Mouse (Mus musculus) limb, embryonic 12.5 days (tissue): Measurements from ENCODE around the gene Ankib1. TPM values are rescaled to one million over a fixed set of nuclear protein-coding genes. Genes with fewer than 3 reads are reported as not detected.
"Not testable (repeated sequence)": the region's sequence is repeated elsewhere in the genome, so short reads cannot be mapped to it uniquely, and the experiment has no call there.

ENCODE experiments used
- ATAC-seq: fragments of 200-750 bp; cut with Nextera tagmentation; 2 replicates; pipeline ENCODE4 v1.8.0; 2017; ENCODE audit warnings: low read depth, moderate TSS enrichment; ENCODE audit not compliant: insufficient number of reproducible peaks, insufficient read depth, low FRiP score, low TSS enrichment
- H3K27ac ChIP-seq: fragments of 300-500 bp; sonication (generic); 2 replicates; pipeline ENCODE4 v1.5.1; 2016; ENCODE audit warnings: mild to moderate bottlenecking, moderate library complexity
- H3K27me3 ChIP-seq: fragments of 300-500 bp; sonication (generic); 2 replicates; pipeline ENCODE4 v1.6.1; 2016; ENCODE audit warnings: mild to moderate bottlenecking, moderate library complexity
- H3K36me3 ChIP-seq: fragments of 300-500 bp; sonication (generic); 2 replicates; pipeline ENCODE4 v1.6.1; 2016; ENCODE audit warnings: mild to moderate bottlenecking, moderate library complexity
- H3K4me1 ChIP-seq: fragments of 300-500 bp; sonication (generic); replicated peaks from 2 replicates; pipeline ENCODE4 v1.6.1; 2016
- H3K4me2 ChIP-seq: fragments of 300-500 bp; sonication (generic); 2 replicates; pipeline ENCODE4 v1.6.1; 2016; ENCODE audit warnings: mild to moderate bottlenecking, moderate library complexity
- H3K4me3 ChIP-seq: fragments of 300-500 bp; sonication (generic); replicated peaks from 2 replicates; pipeline ENCODE4 v1.5.1; 2016; ENCODE audit warnings: mild to moderate bottlenecking
- H3K9ac ChIP-seq: fragments of 300-500 bp; sonication (generic); replicated peaks from 2 replicates; pipeline ENCODE4 v1.6.1; 2016; ENCODE audit warnings: mild to moderate bottlenecking, moderate library complexity
- H3K9me3 ChIP-seq: fragments of 300-500 bp; sonication (generic); 2 replicates; pipeline ENCODE4 v1.6.1; 2016; ENCODE audit warnings: mild to moderate bottlenecking, moderate library complexity
- WGBS: fragments of 180-500 bp; shearing (Covaris S2); methylation state at CpG from one replicate; pipeline ENCODE4 v1.1.7; 2016; 5-methylcytosine and 5-hydroxymethylcytosine counted together
- polyA plus RNA-seq: library from polyadenylated mRNA; unstranded; fragments of >200 nt; fragmentation: Nextera tagmentation; extraction: Ambion mirVana; gene quantifications from 2 replicates; pipeline ENCODE4 v1.2.1, GENCODE M21; 2016

The Ankib1 gene
- polyA plus RNA-seq, 1 experiment from 2014 or later = 15.3 TPM

- peak overlapping the region; percentile 23 for H3K4me2 ChIP-seq
- 66% methylated on average over 12 of the region's 12 CpGs for WGBS
- H3K9me3 ChIP-seq = no peaks in the 10 kb centered on the region
- peaks cover 13% of the 10 kb centered on the region for H3K4me1 ChIP-seq
- no peaks in the 10 kb centered on the region for H3K36me3 ChIP-seq
- H3K27me3 ChIP-seq = no peaks in the 10 kb centered on the region
- H3K27ac ChIP-seq = peak overlapping the region; percentile 62; the same call in 1 of the 2 replicates
- no peak overlapping the region for H3K4me3 ChIP-seq
- H3K9ac ChIP-seq = no peak overlapping the region
- no peak for ATAC-seq
Measured at GRCm38 (mm10) chr5:3666585-3666984, 136.1 kb downstream of the Ankib1 start.

GRCm38 (mm10) chr5:3665225-3665624 lies 137.5 kb downstream of the Ankib1 start:
- Histone ChIP-seq H3K9me3 (no peaks in the 10 kb centered on the region), H3K36me3 (no peaks in the 10 kb centered on the region), H3K9ac (no peak overlapping the region), H3K4me2 (no peak overlapping the region), H3K27me3 (no peaks in the 10 kb centered on the region), H3K27ac (no peak overlapping the region), H3K4me1 (peaks cover 13% of the 10 kb centered on the region), H3K4me3 (no peak overlapping the region)
- WGBS = 91% methylated on average over 2 of the region's 2 CpGs
- ATAC-seq = no peak

- Histone ChIP-seq H3K4me3 (no peak within 1 kb of the TSS), H3K9ac (no peak within 1 kb of the TSS), H3K27ac (no peak within 1 kb of the TSS), H3K27me3 (no peaks in the 10 kb centered on the region), H3K9me3 (no peaks in the 10 kb centered on the region), H3K4me1 (no peaks in the 10 kb centered on the region), H3K4me2 (no peak within 1 kb of the TSS), H3K36me3 (no peaks in the 10 kb centered on the region)
- no peak for ATAC-seq
- 73% methylated on average over 5 of the region's 5 CpGs for WGBS
Measured at GRCm38 (mm10) chr5:3657085-3657484, 145.6 kb downstream of the Ankib1 start, which contains the start of gene Gatad1. Gene Gatad1 (minus strand): TSS chr5:3657185.

- no peaks in the 10 kb centered on the region for H3K27me3 ChIP-seq
- no peak overlapping the region for H3K4me3 ChIP-seq
Measured at GRCm38 (mm10) chr5:3653801-3654200, 148.9 kb downstream of the Ankib1 start.

GRCm38 (mm10) chr5:3652903-3653575 lies 149.7 kb downstream of the Ankib1 start:
- H3K9me3 ChIP-seq, H3K27ac ChIP-seq, H3K36me3 ChIP-seq, H3K4me2 ChIP-seq, H3K4me1 ChIP-seq, H3K9ac ChIP-seq, ATAC-seq, H3K4me3 ChIP-seq, H3K27me3 ChIP-seq: not testable (repeated sequence)
- WGBS = 92% methylated on average over 17 of the region's 25 CpGs

More at GRCm38 (mm10) chr5:3653801-3654200, 148.9 kb downstream of the Ankib1 start:
- ATAC-seq = no peak
- H3K9me3 ChIP-seq = no peaks in the 10 kb centered on the region
- 89% methylated on average over 4 of the region's 4 CpGs for WGBS
- H3K27ac ChIP-seq = no peak overlapping the region
- H3K36me3 ChIP-seq = no peaks in the 10 kb centered on the region
- H3K4me2 ChIP-seq = no peak overlapping the region
- H3K4me1 ChIP-seq = no peaks in the 10 kb centered on the region
- no peak overlapping the region for H3K9ac ChIP-seq

- H3K4me3 ChIP-seq = no peak overlapping the region
- 93% methylated on average over 5 of the region's 5 CpGs for WGBS
- no peaks in the 10 kb centered on the region for H3K36me3 ChIP-seq
Measured at GRCm38 (mm10) chr5:3651621-3652020, 151.1 kb downstream of the Ankib1 start.

GRCm38 (mm10) chr5:3650881-3651280 lies 151.8 kb downstream of the Ankib1 start, which contains the start of gene Tmbim7:
Gene Tmbim7 (plus strand): TSS chr5:3651181.
- no peak for ATAC-seq
- 85% methylated on average over 6 of the region's 6 CpGs for WGBS
- H3K4me3 ChIP-seq = no peak within 1 kb of the TSS
- H3K27ac ChIP-seq = no peak within 1 kb of the TSS
- H3K27me3 ChIP-seq = no peaks in the 10 kb centered on the region
- no peak within 1 kb of the TSS for H3K9ac ChIP-seq
- no peaks in the 10 kb centered on the region for H3K9me3 ChIP-seq
- H3K4me1 ChIP-seq = no peaks in the 10 kb centered on the region
- no peak within 1 kb of the TSS for H3K4me2 ChIP-seq
- no peaks in the 10 kb centered on the region for H3K36me3 ChIP-seq

More at GRCm38 (mm10) chr5:3651621-3652020, 151.1 kb downstream of the Ankib1 start:
- Histone ChIP-seq H3K9ac (no peak overlapping the region), H3K9me3 (no peaks in the 10 kb centered on the region), H3K27ac (no peak overlapping the region), H3K27me3 (no peaks in the 10 kb centered on the region), H3K4me2 (no peak overlapping the region), H3K4me1 (no peaks in the 10 kb centered on the region)
- no peak for ATAC-seq

GRCm38 (mm10) chr5:3648849-3649210 lies 153.9 kb downstream of the Ankib1 start:
- Histone ChIP-seq H3K4me3 (no peak overlapping the region), H3K27ac (no peak overlapping the region), H3K9ac (no peak overlapping the region), H3K27me3 (no peaks in the 10 kb centered on the region), H3K9me3 (no peaks in the 10 kb centered on the region), H3K36me3 (peaks cover 15% of the 10 kb centered on the region), H3K4me1 (peaks cover 7% of the 10 kb centered on the region), H3K4me2 (no peak overlapping the region)
- 73% methylated on average over 4 of the region's 4 CpGs for WGBS
- no peak for ATAC-seq

- ATAC-seq = peak; percentile 44; the same call in 1 of the 2 replicates
- WGBS = 49% methylated on average over 4 of the region's 4 CpGs
- H3K27ac ChIP-seq = no peak overlapping the region
- no peaks in the 10 kb centered on the region for H3K9me3 ChIP-seq
- peaks cover 18% of the 10 kb centered on the region for H3K36me3 ChIP-seq
- H3K9ac ChIP-seq = no peak overlapping the region
- H3K4me2 ChIP-seq = peak overlapping the region; percentile 61
- no peaks in the 10 kb centered on the region for H3K27me3 ChIP-seq
- peaks cover 7% of the 10 kb centered on the region for H3K4me1 ChIP-seq
- H3K4me3 ChIP-seq = peak overlapping the region; percentile 93
Measured at GRCm38 (mm10) chr5:3648206-3648848, 154.4 kb downstream of the Ankib1 start.

- Histone ChIP-seq H3K4me1 (peaks cover 7% of the 10 kb centered on the region), H3K27me3 (no peaks in the 10 kb centered on the region), H3K9ac (peak overlapping the region; percentile 88), H3K36me3 (peaks cover 23% of the 10 kb centered on the region), H3K4me2 (peak overlapping the region; percentile 61), H3K9me3 (no peaks in the 10 kb centered on the region), H3K27ac (peak overlapping the region; percentile 93), H3K4me3 (peak overlapping the region; percentile 93)
- peak; percentile 93 for ATAC-seq
- 0% methylated on average over 18 of the region's 46 CpGs for WGBS
Measured at GRCm38 (mm10) chr5:3647708-3648121, 155.0 kb downstream of the Ankib1 start.

GRCm38 (mm10) chr5:3646991-3647707 lies 155.6 kb downstream of the Ankib1 start:
- peak; percentile 71 for ATAC-seq
- WGBS = under 1% methylated on average over 60 of the region's 60 CpGs
- Histone ChIP-seq H3K4me1 (peaks cover 7% of the 10 kb centered on the region), H3K4me3 (peak overlapping the region; percentile 93), H3K27me3 (no peaks in the 10 kb centered on the region), H3K27ac (peak overlapping the region; percentile 93), H3K9me3 (no peaks in the 10 kb centered on the region), H3K4me2 (peak overlapping the region; percentile 61), H3K36me3 (peaks cover 28% of the 10 kb centered on the region), H3K9ac (peak overlapping the region; percentile 88)
